Mouse (Mus musculus) urinary bladder, postnatal 36 days (tissue): ENCODE measurements at regions not wholly inside any gene's neighbourhood (a gene's known extent, or its start where the extent isn't known, plus 50 kb on each side); places are given as distances from the start of the nearest gene placed in this dataset.

Experiments used
- DNase-seq, 2 experiments: peaks; one replicate each; pipeline ENCODE4 v3.0.0; 2022; ENCODE audit warnings: low spot score in 2 of 2, mixed read lengths in 1 of 2

DNA sequence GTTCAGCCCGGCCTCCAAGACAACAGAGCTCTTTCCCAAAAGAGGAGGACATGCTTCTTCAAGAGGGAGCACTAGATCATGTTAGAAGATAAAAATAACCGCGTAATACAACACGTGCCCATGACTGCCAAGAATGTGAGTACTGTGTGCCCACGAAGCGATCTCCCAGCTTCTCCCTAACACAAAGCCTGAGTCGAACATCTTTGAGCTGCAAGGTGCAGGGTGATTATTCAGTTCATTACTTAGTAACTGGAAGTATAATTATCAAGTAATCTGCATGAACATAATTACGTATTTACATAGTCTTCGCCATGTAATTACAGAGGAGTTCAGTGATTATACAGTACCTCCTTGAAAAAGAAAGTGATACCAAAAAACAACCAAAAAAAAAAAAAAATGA lies 269.7 kb downstream of the Efnb2 start:
- no peak for DNase-seq

DNA sequence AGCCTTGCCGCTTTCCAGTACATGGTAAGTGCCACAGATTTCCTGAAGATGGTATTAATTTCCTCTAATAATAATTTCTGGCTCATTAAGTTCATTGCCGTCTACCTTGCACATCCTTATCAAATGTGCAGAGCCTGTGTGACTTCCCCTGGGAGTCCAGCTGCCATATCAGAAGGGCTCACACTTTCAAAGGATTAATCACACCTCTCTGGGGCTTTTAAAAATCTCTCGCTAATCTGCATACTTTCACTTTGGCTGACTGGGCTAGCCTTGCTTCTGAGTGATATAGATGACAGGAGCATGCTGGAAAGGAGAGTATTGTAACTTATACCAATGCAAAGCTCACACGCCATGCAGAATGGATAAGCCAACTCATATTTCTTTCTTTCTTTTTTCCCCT lies 282.8 kb downstream of the Efnb2 start:
- no peak for DNase-seq

DNA sequence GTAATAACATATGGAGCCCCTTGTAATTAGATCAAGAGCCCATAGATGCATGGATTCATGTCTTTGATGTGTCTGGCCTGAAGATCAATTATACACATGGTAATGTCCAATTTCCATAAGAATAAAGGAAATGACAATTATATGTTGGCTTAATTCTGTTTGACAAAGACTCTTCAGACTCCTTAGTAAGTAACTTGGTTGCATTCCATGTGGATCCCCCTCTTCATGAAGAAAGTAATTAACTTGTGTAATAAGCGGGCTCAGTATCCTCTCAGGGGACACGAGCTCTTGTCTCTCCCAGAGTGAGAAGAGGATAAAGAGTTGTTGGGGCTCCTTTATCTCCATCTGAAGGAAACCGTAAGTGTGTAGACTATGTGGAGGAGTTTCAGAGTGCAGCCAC lies 284.3 kb downstream of the Efnb2 start:
- no peak for DNase-seq

DNA sequence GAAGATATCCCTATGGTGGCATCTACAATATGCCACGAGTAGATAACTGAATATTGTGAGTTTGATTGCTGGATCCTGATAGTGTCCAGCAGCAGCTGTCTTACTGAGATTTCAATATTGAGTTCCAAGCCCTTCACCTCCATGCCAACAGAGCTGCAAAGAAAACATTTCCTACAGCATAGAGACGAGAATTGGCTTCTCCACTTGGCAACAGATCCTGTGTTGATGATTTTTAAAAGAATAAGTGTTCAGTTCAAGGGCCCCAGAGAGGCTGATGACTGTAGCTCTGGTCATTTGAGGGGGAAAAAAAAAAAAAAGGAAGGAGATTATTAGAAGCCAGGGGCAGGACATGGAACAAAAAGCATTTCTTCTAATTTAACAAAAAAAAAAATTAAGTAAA lies 284.7 kb downstream of the Efnb2 start:
- DNase-seq: no peak

- no peak for DNase-seq
Measured at GRCm38 (mm10) chr8:8367282-8367871, 293.7 kb downstream of the Efnb2 start.

DNA sequence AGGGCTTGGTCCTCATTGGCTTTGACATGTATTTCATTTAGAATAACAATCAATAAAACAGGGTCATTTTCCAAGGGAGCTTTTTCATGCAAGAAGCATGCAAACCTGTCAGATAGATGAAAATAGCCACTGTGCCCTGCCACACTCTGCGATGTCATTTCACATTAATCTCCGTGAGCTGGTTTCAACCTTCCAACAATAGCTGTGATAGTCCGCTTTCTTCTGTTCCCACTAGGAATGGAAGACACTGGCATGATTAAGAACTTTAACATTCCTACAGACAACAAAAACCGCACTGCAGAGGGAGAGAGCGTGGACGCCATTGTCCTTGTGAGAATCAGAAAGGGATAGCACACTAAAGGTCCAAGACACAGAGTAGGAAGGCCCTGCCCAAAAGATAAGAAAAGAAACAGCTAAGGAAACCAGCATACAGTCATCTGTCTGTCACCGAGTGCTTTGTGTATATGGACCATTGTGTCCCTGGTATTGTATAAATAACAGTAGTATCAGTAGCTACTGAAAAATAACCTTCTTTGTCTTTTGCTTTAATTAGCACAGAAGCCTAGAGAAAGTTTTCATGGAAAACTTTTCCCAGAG lies 299.0 kb downstream of the Efnb2 start:
- DNase-seq: no peak

- DNase-seq: no peak
Measured at GRCm38 (mm10) chr8:8360586-8360985, 300.5 kb downstream of the Efnb2 start.

DNA sequence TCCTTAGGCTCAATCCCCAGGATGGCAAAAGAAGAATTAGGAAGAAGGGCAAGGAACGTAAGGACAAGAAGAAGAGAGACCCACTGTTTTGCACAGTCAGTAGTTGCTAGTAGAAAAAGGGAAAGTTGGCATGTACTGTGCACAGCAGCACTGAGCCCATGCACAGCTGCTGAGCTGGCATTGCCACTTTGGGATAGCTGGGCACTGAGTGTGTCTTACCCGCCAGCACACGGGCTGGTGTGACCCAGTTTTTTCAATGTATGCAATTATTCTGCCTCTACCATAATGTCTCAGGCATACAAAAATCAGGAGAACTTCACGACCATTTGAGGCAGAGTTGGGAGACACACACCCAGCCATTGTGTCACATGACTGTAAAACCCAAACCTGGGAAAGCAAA lies 306.1 kb downstream of the Efnb2 start:
- DNase-seq: no peak

DNA sequence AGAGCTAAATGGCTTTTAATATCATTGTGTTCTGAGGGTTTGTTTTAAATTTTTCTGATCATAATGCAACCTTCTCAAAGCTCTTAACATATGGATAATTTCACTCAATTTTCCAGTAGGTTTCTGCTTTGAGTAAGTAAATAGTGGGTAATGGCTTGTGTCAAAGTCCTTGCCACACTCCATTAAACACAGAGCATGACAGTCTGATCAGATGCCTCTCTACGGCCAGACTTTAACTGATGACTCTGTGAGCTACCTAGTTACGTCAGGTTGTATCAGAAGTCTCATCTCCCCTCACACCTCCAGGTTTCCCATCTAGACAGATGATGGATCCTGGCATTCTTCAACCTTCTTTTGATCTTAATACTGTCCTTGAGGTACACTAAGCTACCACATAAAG lies 316.4 kb downstream of the Efnb2 start:
- DNase-seq: no peak

DNA sequence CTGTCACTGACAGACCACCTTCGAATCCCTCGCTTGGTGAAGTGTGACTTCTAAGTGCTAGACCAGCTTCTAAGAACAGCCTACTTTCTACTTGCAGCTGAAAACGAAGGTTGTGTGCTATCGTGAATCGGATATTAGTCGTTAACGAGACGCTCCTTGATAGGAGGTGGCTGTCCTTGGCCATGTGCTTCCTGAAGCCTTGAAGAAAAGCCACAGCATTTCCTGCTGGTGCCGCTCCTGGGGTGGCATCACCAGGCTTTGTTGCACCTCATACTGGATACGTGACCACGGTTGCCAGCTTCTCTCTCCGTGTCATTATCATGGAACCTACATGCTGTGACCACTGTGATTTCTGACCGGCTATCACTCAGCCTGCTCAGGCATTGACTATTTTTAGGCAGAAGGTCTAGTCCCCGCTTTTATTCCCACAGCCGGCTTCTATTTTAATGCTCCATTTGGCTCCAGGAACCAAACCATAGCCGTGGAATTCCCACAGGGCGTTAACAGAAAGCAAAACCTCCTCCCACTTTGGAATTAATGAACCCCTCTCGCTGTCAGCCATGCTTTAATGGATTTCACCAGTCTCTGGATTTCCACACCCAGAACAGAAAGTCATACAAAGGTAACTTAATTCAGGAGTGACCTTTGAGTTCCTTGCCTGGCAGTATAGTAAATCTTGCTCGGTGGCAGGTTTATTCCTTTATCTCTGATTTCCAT lies 325.6 kb downstream of the Efnb2 start:
- no peak for DNase-seq

- DNase-seq: no peak
Measured at GRCm38 (mm10) chr8:8334515-8334914, 326.5 kb downstream of the Efnb2 start.

DNA sequence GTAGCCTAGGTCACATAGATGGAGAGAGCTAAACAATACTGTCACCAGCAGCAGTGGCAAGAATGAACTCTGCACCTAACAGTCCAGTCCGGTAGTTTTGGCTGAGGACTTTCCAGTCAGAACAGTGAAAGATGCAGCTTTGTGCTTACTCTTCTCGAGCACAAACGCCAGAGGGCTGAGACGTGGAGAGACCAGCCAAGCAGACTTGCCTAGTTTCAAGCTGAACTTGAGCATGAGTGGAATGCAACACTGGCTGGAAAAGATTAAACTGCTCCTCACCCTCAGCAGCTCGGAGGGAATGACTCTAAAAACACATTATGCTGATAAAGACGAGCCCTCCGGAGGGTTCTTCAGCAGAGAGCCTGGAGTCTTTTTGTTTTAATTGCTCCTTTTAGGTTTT lies 329.8 kb downstream of the Efnb2 start:
- DNase-seq: peak in 1 of 2 experiments; percentile 21

DNA sequence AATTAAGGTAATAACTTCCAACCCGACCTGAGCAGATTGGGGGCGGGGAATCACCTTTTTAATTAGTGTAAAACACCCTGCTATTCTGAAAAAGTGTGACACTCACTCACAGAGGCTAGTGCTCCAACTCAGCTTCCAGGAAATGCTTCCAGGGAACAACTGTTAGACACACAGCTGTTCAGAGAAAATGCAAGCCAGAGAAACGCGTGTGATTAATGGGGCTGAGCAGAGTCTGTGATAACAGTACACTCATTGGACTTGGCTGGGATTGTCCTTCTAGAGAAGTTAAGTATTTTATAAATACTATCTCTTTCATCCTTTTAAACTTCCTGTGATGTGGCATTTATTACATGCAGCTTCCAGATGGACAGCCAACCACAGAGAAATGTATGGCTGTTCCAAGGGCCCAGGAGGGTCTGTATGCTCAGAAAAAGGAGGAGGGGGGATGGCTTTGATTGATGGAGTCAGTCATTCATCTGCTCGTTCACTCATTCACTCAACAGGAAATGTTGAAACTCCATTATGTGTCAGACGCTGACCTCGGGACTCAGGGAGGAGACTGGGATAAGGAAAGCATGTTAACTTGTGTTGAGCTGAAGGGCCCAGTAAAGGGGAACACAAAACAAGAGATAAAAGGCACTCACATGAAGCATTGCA lies 332.9 kb downstream of the Efnb2 start:
- DNase-seq: peak in 1 of 2 experiments; percentile 25

DNA sequence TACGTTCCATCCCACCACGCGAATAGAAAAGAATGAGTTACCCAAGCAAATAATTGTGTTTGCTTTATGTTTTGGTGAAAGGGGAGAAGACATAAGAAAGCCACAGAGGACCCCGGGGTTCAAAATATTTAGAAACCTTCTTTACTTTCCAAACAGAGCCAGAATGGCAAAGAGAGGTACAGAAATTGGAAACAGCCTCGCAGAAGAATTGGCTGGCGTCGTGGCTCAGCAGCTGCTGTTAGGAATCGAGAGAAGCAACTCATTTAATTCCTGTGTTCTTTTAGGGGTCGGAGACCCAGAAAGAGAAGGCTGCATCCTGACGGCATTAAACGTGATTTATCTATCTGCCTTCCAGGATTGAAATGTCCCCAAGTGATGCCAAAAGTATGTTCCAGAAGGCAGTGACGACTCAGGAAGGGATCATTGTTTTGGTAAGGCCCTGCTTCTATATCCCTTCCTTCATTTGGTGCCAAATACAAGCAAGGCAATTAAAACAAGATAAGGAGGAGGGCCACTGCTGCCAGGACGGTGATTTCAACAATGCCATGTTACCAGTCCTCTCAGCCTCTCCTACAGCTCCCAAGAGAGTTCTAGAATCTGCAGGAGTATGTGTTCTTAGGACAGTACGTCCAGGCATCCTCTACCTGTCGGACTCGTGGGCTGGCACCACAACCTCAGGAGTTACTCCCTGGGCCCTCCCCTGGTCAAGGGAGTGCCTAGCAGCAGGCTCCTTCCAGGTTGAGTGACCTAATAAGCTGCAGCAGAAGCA lies 334.8 kb downstream of the Efnb2 start:
- DNase-seq: no peak

DNA sequence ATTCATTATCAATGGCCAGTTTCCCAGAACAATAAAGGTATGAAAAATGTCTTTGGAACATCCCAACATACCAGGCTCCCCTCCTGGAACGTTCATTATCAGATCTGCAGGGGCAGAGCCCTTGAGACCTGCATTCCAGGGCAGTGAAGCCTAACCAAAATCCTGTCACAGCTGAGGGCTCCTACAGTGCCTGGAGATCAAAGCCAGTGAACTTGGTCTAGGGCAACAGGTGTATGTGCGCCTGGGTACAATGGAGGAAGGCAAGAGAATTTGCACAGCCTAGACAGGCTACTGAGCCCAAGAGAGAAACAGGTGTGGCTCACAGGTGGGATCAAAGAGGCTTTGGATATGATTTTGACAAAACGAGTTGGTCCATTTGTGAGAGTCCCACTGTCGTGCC lies 335.6 kb downstream of the Efnb2 start:
- DNase-seq: no peak

- no peak for DNase-seq
Measured at GRCm38 (mm10) chr8:8324520-8324919, 336.5 kb downstream of the Efnb2 start.

DNA sequence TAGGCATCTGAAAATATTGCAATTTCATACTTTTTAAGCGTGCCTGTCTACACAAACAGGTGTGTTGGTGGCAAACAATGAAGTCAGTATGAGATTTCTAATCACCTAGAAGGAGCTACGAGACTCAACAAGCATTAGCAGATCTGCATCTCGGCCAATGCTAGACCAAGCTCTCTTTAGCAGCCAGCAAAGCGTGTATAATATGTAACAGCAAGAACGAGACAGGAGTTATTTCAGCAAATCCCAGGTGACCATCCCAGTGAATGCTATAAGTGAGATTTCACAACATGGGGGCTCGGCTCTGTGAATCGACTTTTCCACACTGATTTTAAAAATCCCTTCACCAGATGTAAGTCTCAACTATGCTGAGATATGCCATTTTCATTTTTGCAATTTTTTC lies 352.8 kb downstream of the Efnb2 start:
- no peak for DNase-seq

DNA sequence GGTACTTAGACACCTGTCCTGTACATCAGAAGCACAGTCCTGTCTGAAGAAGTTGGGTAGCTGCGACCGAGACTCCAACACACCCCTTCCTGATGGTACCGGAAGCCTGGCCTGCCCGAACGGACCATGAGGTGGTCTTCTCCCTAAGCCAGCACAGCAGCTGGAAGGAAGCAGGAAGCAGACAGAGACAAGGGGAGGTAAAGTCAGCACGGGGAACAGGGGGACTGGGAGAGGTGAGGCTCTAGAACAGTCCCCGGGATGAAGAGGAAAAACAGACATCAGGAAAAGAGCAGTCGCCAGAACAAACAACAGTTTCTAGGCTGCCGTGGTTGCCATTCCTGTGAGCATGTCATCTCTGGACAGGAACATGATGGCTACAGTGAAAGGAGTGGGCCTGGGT lies 353.6 kb downstream of the Efnb2 start:
- no peak for DNase-seq

GRCm38 (mm10) chr8:8299965-8300767 lies 360.9 kb downstream of the Efnb2 start:
- DNase-seq: no peak

GRCm38 (mm10) chr8:8292577-8293247 lies 368.3 kb downstream of the Efnb2 start:
- DNase-seq: no peak

GRCm38 (mm10) chr8:8285876-8286275 lies 375.2 kb downstream of the Efnb2 start:
- no peak for DNase-seq
